Mouse (Mus musculus) liver, embryonic 14.5 days (tissue): Measurements from ENCODE around the gene Stat5b. TPM values are rescaled to one million over a fixed set of nuclear protein-coding genes. Genes with fewer than 3 reads are reported as not detected.

Experiments used
- ATAC-seq: fragments of 200-750 bp; cut with Nextera tagmentation; 2 replicates; pipeline ENCODE4 v1.8.0; 2017; ENCODE audit warnings: moderate number of reproducible peaks, mild to moderate bottlenecking, moderate library complexity; ENCODE audit not compliant: insufficient read depth
- DNase-seq, 3 experiments: peaks; one replicate each; pipeline ENCODE4 v3.0.0-alpha.2; 2012 to 2013; ENCODE audit warnings: low read depth in 3 of 3, low spot score in 3 of 3
- H3K27ac ChIP-seq: fragments of 300-500 bp; sonication (generic); 2 replicates; pipeline ENCODE4 v1.5.1; 2014; ENCODE audit warnings: moderate library complexity, mild to moderate bottlenecking, control low read depth, inconsistent platforms
- H3K27me3 ChIP-seq: fragments of 300-500 bp; sonication (generic); 2 replicates; pipeline ENCODE4 v1.6.1; 2014; ENCODE audit warnings: mild to moderate bottlenecking, low read length, moderate library complexity; ENCODE audit not compliant: control insufficient read depth, insufficient read depth
- H3K36me3 ChIP-seq: fragments of 300-500 bp; sonication (generic); replicated peaks from 2 replicates; pipeline ENCODE4 v1.6.1; 2014; ENCODE audit warnings: low read depth; ENCODE audit not compliant: control insufficient read depth, insufficient read depth
- H3K4me1 ChIP-seq, 2 experiments: fragments of 200-500 bp in 1 of 2; fragments of 300-500 bp in 1 of 2; sonication (generic) in 1 of 2; replicated peaks; 2 replicates each; pipeline ENCODE4 v1.6.1; 2012 to 2014; ENCODE audit warnings: antibody characterized with exemption in 1 of 2, inconsistent platforms in 1 of 2, low read length in 1 of 2; ENCODE audit not compliant: control insufficient read depth in 2 of 2, insufficient read depth in 2 of 2
- H3K4me2 ChIP-seq: fragments of 300-500 bp; sonication (generic); 2 replicates; pipeline ENCODE4 v1.6.1; 2014; ENCODE audit warnings: low read depth, mild to moderate bottlenecking, control low read depth, moderate library complexity
- H3K4me3 ChIP-seq, 2 experiments: fragments of 200-500 bp in 1 of 2; fragments of 300-500 bp in 1 of 2; sonication (generic) in 1 of 2; 2 replicates each; pipeline ENCODE4 v1.5.1; 2012 to 2014; ENCODE audit warnings: low read depth in 2 of 2, low read length in 2 of 2, mild to moderate bottlenecking in 2 of 2, control low read depth in 1 of 2, inconsistent platforms in 1 of 2, moderate library complexity in 1 of 2; ENCODE audit not compliant: insufficient read depth in 1 of 2
- H3K9ac ChIP-seq: fragments of 300-500 bp; sonication (generic); replicated peaks from 2 replicates; pipeline ENCODE4 v1.6.1; 2014; ENCODE audit warnings: mild to moderate bottlenecking, control low read depth, moderate library complexity
- H3K9me3 ChIP-seq: fragments of 300-500 bp; sonication (generic); 2 replicates; pipeline ENCODE4 v1.6.1; 2016; ENCODE audit warnings: low read length, mixed read lengths; ENCODE audit not compliant: control insufficient read depth
- CTCF ChIP-seq: IDR thresholded peaks from 2 replicates; pipeline ENCODE4 v1.5.1; 2016; ENCODE audit warnings: antibody characterized with exemption, low read depth, control low read depth
- EP300 ChIP-seq: IDR thresholded peaks from 2 replicates; pipeline ENCODE4 v1.6.1; 2016; ENCODE audit warnings: antibody characterized with exemption, low read depth
- WGBS: fragments of 180-500 bp; shearing (Covaris S2); extraction: QIAGEN DNeasy Blood & Tissue Kit; methylation state at CpG from one replicate; pipeline ENCODE4 v1.1.7; 2014; ENCODE audit not compliant: insufficient replicate concordance; 5-methylcytosine and 5-hydroxymethylcytosine counted together
- polyA plus RNA-seq, 2 experiments: library from polyadenylated mRNA; depleted of rRNA in 1 of 2; stranded (reverse) in 1 of 2; unstranded in 1 of 2; fragments of >200 nt; fragmentation: Nextera tagmentation in 1 of 2; extraction: Ambion mirVana in 1 of 2; gene quantifications; 2 replicates each; pipeline versions ENCODE4 v1.2.1 to v1.2.3; 2012 to 2014

Stat5b gene
- polyA plus RNA-seq, 2 experiments: 12.4 to 16.4 TPM

- H3K36me3 ChIP-seq: no peaks in the 10 kb centered on the region
- no peaks in the 10 kb centered on the region; the same call in 1 of the 2 replicates for H3K27me3 ChIP-seq
- under 1% methylated on average over 13 of the region's 13 CpGs for WGBS
- H3K9me3 ChIP-seq: no peaks in the 10 kb centered on the region
- peaks cover 11 to 20% of the 10 kb centered on the region in 2 experiments for H3K4me1 ChIP-seq
- H3K4me3 ChIP-seq: peak overlapping the region; percentile 77 to 82
- TF ChIP-seq CTCF: no peak
- TF ChIP-seq EP300: peak; percentile 70
- H3K9ac ChIP-seq: peak overlapping the region; percentile 86
- peak overlapping the region; percentile 54 for H3K27ac ChIP-seq
- H3K4me2 ChIP-seq: peak overlapping the region; percentile 80
- DNase-seq (peak in 1 of 3 experiments; percentile 60), ATAC-seq (peak; percentile 56; the same call in 1 of the 2 replicates)
These were observed 977 bp downstream of the Stat5b start for GRCm38 (mm10) chr11:100849456-100850037.

GRCm38 (mm10) chr11:100848789-100849379 lies 1.6 kb downstream of the Stat5b start:
- Histone ChIP-seq H3K27ac (peak overlapping the region; percentile 54), H3K4me2 (peak overlapping the region; percentile 80), H3K4me1 (peaks cover 11 to 20% of the 10 kb centered on the region in 2 experiments), H3K9ac (peak overlapping the region; percentile 86), H3K4me3 (peak overlapping the region; percentile 77 to 82), H3K9me3 (no peaks in the 10 kb centered on the region), H3K36me3 (no peaks in the 10 kb centered on the region), H3K27me3 (no peaks in the 10 kb centered on the region; the same call in 1 of the 2 replicates)
- WGBS: 30% methylated on average over 6 of the region's 6 CpGs
- no peak for TF ChIP-seq CTCF
- TF ChIP-seq EP300: no peak
- DNase-seq: no peak
- no peak for ATAC-seq

- Histone ChIP-seq H3K4me1 (peaks cover 11 to 22% of the 10 kb centered on the region in 2 experiments), H3K4me2 (peak overlapping the region; percentile 80)
These were observed 2.4 kb downstream of the Stat5b start for GRCm38 (mm10) chr11:100848080-100848479.

GRCm38 (mm10) chr11:100847572-100847971 lies 3.0 kb downstream of the Stat5b start:
- peak overlapping the region; percentile 80 for H3K4me2 ChIP-seq
- 76% methylated on average over 4 of the region's 4 CpGs for WGBS
- no peak overlapping the region for H3K9ac ChIP-seq

More at GRCm38 (mm10) chr11:100848080-100848479, 2.4 kb downstream of the Stat5b start:
- H3K9me3 ChIP-seq: no peaks in the 10 kb centered on the region
- DNase-seq: no peak
- 10% methylated on average over 4 of the region's 4 CpGs for WGBS
- H3K27me3 ChIP-seq: no peaks in the 10 kb centered on the region; the same call in 1 of the 2 replicates
- TF ChIP-seq EP300: no peak
- no peak overlapping the region; the same call in 1 of the 2 replicates for H3K27ac ChIP-seq
- H3K4me3 ChIP-seq: peak overlapping the region in 1 of 2 experiments; percentile 11; a peak in 2 of 4 replicates
- no peaks in the 10 kb centered on the region for H3K36me3 ChIP-seq
- peak overlapping the region; percentile 41; the same call in 1 of the 2 replicates for H3K9ac ChIP-seq
- ATAC-seq: no peak

GRCm38 (mm10) chr11:100845793-100846192 lies 4.7 kb downstream of the Stat5b start:
- no peak overlapping the region for H3K4me2 ChIP-seq
- H3K36me3 ChIP-seq: no peaks in the 10 kb centered on the region
- H3K27me3 ChIP-seq: no peaks in the 10 kb centered on the region
- no peak overlapping the region for H3K27ac ChIP-seq
- H3K9me3 ChIP-seq: no peaks in the 10 kb centered on the region
- TF ChIP-seq CTCF: no peak
- TF ChIP-seq EP300: no peak
- 69% methylated on average over 6 of the region's 6 CpGs for WGBS
- H3K4me3 ChIP-seq: no peak overlapping the region
- DNase-seq (no peak), ATAC-seq (no peak)
- peaks cover 16 to 21% of the 10 kb centered on the region in 2 experiments for H3K4me1 ChIP-seq
- no peak overlapping the region for H3K9ac ChIP-seq

More at GRCm38 (mm10) chr11:100847572-100847971, 3.0 kb downstream of the Stat5b start:
- Histone ChIP-seq H3K4me1 (peaks cover 11 to 20% of the 10 kb centered on the region in 2 experiments), H3K4me3 (no peak overlapping the region), H3K27ac (no peak overlapping the region; the same call in 1 of the 2 replicates), H3K9me3 (no peaks in the 10 kb centered on the region), H3K27me3 (no peaks in the 10 kb centered on the region; the same call in 1 of the 2 replicates), H3K36me3 (no peaks in the 10 kb centered on the region)
- DNase-seq (no peak), ATAC-seq (no peak)
- no peak for TF ChIP-seq CTCF
- no peak for TF ChIP-seq EP300
